In the genomic region with DNA sequence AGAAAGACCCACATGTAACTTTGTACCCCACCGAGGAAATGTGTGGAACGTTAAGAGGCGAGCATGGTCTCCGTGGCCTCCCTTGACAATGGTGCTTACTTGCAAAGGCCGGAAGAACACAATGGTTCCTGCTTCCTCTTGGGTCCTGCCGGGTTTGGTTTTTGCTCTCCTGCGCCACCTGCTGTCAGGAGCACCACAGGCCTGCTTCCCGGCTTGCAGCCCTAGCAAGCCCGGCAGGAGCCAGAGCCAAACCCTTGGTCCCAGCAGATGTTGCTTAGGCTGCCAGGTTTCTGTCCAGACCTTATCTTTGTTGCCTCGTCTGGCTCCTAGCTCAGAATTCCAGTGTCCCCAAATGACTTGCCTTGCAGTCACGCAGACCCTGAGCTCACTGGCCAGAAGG, we compare ENCODE assay signal across 8 mouse cellular contexts.
DNase-seq lines count a peak whose midpoint lies in the region; ATAC-seq and TF ChIP-seq lines count a peak whose summit lies in the region.

No protein-coding gene starts in this region.

- no peaks in the 10 kb centered on the region for H3K4me1 ChIP-seq in G1E (ENCODE audit: insufficient read depth, low read depth, low read length)
- H3K4me1 ChIP-seq in forebrain, postnatal 0 days (ENCODE audit: insufficient read depth): no peaks in the 10 kb centered on the region; the same call in 1 of the 2 replicates
- no peaks in the 10 kb centered on the region for H3K4me1 ChIP-seq in lung, postnatal 0 days (ENCODE audit: insufficient read depth, low read depth, low read length)

- H3K9ac ChIP-seq in forebrain, postnatal 0 days: no peak overlapping the region
- no peak overlapping the region for H3K9ac ChIP-seq in lung, postnatal 0 days (replicated peaks; ENCODE audit: low read depth)

- TF ChIP-seq EP300 in lung, postnatal 0 days (IDR thresholded peaks at IDR 0.05): peak; percentile 68

- TF ChIP-seq CTCF in G1E (IDR thresholded peaks at IDR 0.05; ENCODE audit: low read depth, low read length): peak; percentile 65
- peak; percentile 92 for TF ChIP-seq CTCF in forebrain, postnatal 0 days (IDR thresholded peaks at IDR 0.05; ENCODE audit: low read depth)
- TF ChIP-seq CTCF in lung, postnatal 0 days (IDR thresholded peaks at IDR 0.05): peak; percentile 96

- no peaks in the 10 kb centered on the region for H3K9me3 ChIP-seq in G1E (replicated peaks)
- H3K9me3 ChIP-seq in forebrain, postnatal 0 days (ENCODE audit: low read length): no peaks in the 10 kb centered on the region
- no peaks in the 10 kb centered on the region for H3K9me3 ChIP-seq in lung, postnatal 0 days (ENCODE audit: low read length)

- H3K36me3 ChIP-seq in G1E (replicated peaks): no peaks in the 10 kb centered on the region
- H3K36me3 ChIP-seq in forebrain, postnatal 0 days (ENCODE audit: insufficient read depth): no peaks in the 10 kb centered on the region
- no peaks in the 10 kb centered on the region for H3K36me3 ChIP-seq in lung, postnatal 0 days (ENCODE audit: insufficient read depth, low read length)

- 0 out of 2 replicates have a peak overlapping the region, but pooled peaks have one; percentile 54 for H3K27ac ChIP-seq in forebrain, postnatal 0 days (ENCODE audit: low read depth, low read length)
- H3K27ac ChIP-seq in lung, postnatal 0 days (ENCODE audit: low read length): no peak overlapping the region

- H3K27me3 ChIP-seq in G1E (ENCODE audit: insufficient read depth, low read length): no peaks in the 10 kb centered on the region
- no peaks in the 10 kb centered on the region for H3K27me3 ChIP-seq in forebrain, postnatal 0 days (ENCODE audit: insufficient read depth, low read length)
- no peaks in the 10 kb centered on the region for H3K27me3 ChIP-seq in lung, postnatal 0 days (replicated peaks; ENCODE audit: insufficient read depth, low read length)

- H3K4me3 ChIP-seq in G1E (ENCODE audit: low read depth, low read length): no peak overlapping the region
- no peak overlapping the region for H3K4me3 ChIP-seq in forebrain, postnatal 0 days (ENCODE audit: low read depth, low read length)
- no peak overlapping the region for H3K4me3 ChIP-seq in lung, postnatal 0 days (ENCODE audit: low read depth, low read length)

- intact Hi-C loops in heart, postnatal 36 days (cut with DNase I): loop anchor here (1.0 to 5.0 kb wide), 4 partner anchors 85 to 431 kb away; no protein-coding TSS in a partner anchor

- H3K4me2 ChIP-seq in forebrain, postnatal 0 days (ENCODE audit: low read depth): no peak overlapping the region
- no peak overlapping the region for H3K4me2 ChIP-seq in lung, postnatal 0 days (replicated peaks; ENCODE audit: low read depth, low read length)

- 0 out of 2 replicates have a peak, but pooled peaks have one; percentile 54 for ATAC-seq in G1E (ENCODE audit: extremely low read depth, insufficient number of reproducible peaks, low FRiP score, poor library complexity, severe bottlenecking)
- ATAC-seq in forebrain, postnatal 0 days: peak; percentile 79
- peak; percentile 95 for ATAC-seq in lung, postnatal 0 days

- WGBS in forebrain, postnatal 0 days: 6% methylated on average over 11 of the region's 11 CpGs
- WGBS in lung, postnatal 0 days: 6% methylated on average over 11 of the region's 11 CpGs

- peak; percentile 53 for DNase-seq in G1E (ENCODE audit: low spot score)
- peak; percentile 69 for DNase-seq in cerebellum, adult 11-12 months
- peak; percentile 91 for DNase-seq in forebrain, postnatal 0 days
- DNase-seq in heart, postnatal 36 days: peak; percentile 96 to 97
- DNase-seq in layer of hippocampus, adult 8-10 months (ENCODE audit: low spot score in 2 of 2): peak; percentile 80 to 91
- peak; percentile 92 for DNase-seq in lung, postnatal 0 days (ENCODE audit: low spot score)
- DNase-seq in retina, adult 2 months (ENCODE audit: low read depth, low spot score): peak; percentile 47
- DNase-seq in thymus, postnatal 25 days: peak; percentile 76
